Mouse (Mus musculus) ES-Bruce4 (cell line): Measurements from ENCODE around the gene Il17d. TPM values are rescaled to one million over a fixed set of nuclear protein-coding genes. Genes with fewer than 3 reads are reported as not detected.
A peak's percentile ranks its signal among the peaks of the same experiment; 100 is the strongest.

Experiments
- H3K27ac ChIP-seq: 2 replicates; pipeline ENCODE4 v1.5.1; 2012; ENCODE audit warnings: low read length, inconsistent platforms; ENCODE audit not compliant: insufficient read depth
- H3K27me3 ChIP-seq: 2 replicates; pipeline ENCODE4 v1.6.1; 2012; ENCODE audit warnings: mild to moderate bottlenecking, low read length, inconsistent platforms; ENCODE audit not compliant: control insufficient read depth, poor library complexity, insufficient read depth, severe bottlenecking
- H3K36me3 ChIP-seq: 2 replicates; pipeline ENCODE4 v1.6.1; 2012; ENCODE audit warnings: inconsistent platforms, mild to moderate bottlenecking, low read length, moderate library complexity; ENCODE audit not compliant: control insufficient read depth, poor library complexity, insufficient read depth, severe bottlenecking
- H3K4me1 ChIP-seq: one replicate; pipeline ENCODE4 v1.8.1; 2011; ENCODE audit warnings: low read length; ENCODE audit not compliant: control insufficient read depth, insufficient read depth
- H3K4me3 ChIP-seq: 2 replicates; pipeline ENCODE4 v1.5.1; 2011; ENCODE audit warnings: low read depth, mild to moderate bottlenecking, low read length
- H3K9ac ChIP-seq: 2 replicates; pipeline ENCODE4 v1.6.1; 2012; ENCODE audit warnings: low read depth, mild to moderate bottlenecking, inconsistent platforms; ENCODE audit not compliant: poor library complexity, severe bottlenecking
- H3K9me3 ChIP-seq: replicated peaks from 2 replicates; pipeline ENCODE4 v1.6.1; 2012; ENCODE audit warnings: mild to moderate bottlenecking, low read length, inconsistent platforms; ENCODE audit not compliant: control insufficient read depth, poor library complexity, insufficient read depth, severe bottlenecking
- CTCF ChIP-seq: IDR thresholded peaks from one replicate; pipeline ENCODE4 v1.8.1; 2011; ENCODE audit warnings: low read depth, low read length
- EP300 ChIP-seq: IDR thresholded peaks from 2 replicates; pipeline ENCODE4 v1.6.1; 2011; ENCODE audit warnings: low read depth, low read length; ENCODE audit not compliant: insufficient read depth
- POLR2A ChIP-seq: IDR thresholded peaks from one replicate; pipeline ENCODE4 v1.8.1; 2011; ENCODE audit warnings: low read length; ENCODE audit not compliant: insufficient read depth
- polyA plus RNA-seq: library from polyadenylated mRNA; stranded (reverse); fragments of >200 nt; gene quantifications from 2 replicates; pipeline ENCODE4 v1.2.4, GENCODE M21; 2011; ENCODE audit warnings: low read depth; ENCODE audit not compliant: missing spikeins, insufficient read depth, insufficient read length

Gene Il17d
- polyA plus RNA-seq, 1 experiment = 1.4 TPM

DNA sequence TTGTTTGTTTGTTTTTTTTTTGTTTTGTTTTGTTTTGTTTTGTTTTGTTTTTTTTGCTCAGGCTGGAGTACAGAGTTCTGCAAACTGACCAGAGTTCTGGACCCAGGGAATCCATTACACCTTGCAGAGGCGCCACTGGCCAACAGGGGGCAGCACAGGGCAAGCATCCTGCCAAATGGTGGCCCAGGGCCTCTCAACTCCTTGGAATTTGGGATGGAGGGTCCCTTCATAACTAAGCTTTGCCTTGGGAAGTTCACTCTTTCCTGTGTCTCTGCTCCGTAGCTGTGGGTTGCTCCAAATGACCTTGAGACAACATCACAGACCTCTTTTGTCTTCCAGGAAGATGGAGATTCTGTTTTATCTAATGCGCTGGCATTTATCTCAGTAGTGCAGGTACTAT is 8.6 kb downstream of the Il17d start:
- H3K4me1 ChIP-seq = peaks cover 23% of the 10 kb centered on the region
- no peaks in the 10 kb centered on the region for H3K36me3 ChIP-seq
- H3K27ac ChIP-seq = no peak overlapping the region
- H3K4me3 ChIP-seq = no peak overlapping the region
- no peak overlapping the region for H3K9ac ChIP-seq
- no peaks in the 10 kb centered on the region for H3K27me3 ChIP-seq
- no peak for TF ChIP-seq POLR2A
- peak; percentile 93 for TF ChIP-seq CTCF
- no peak for TF ChIP-seq EP300
- no peaks in the 10 kb centered on the region for H3K9me3 ChIP-seq

DNA sequence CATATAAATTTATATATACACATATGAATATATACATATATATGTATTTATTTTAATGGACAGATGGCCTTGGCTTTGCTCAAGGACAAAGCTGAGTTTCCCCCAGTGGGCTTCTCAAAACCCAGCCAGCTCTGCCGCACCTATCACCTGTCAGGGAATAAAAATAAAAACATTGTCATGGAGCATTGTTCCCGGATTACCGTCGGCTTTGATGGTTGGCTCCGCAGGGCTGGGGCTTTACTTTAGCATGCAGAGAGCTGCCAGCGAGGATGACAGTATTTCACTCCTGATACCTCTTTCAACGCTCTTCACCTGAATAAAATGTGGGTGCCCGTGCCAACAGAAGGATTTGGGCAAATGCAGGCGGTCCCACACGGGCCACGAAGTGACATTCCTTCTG is 9.3 kb downstream of the Il17d start:
- Histone ChIP-seq H3K9ac (no peak overlapping the region), H3K27ac (no peak overlapping the region), H3K9me3 (no peaks in the 10 kb centered on the region), H3K4me3 (no peak overlapping the region), H3K27me3 (no peaks in the 10 kb centered on the region), H3K4me1 (peaks cover 20% of the 10 kb centered on the region), H3K36me3 (no peaks in the 10 kb centered on the region)
- TF ChIP-seq CTCF (no peak), POLR2A (no peak), EP300 (no peak)

DNA sequence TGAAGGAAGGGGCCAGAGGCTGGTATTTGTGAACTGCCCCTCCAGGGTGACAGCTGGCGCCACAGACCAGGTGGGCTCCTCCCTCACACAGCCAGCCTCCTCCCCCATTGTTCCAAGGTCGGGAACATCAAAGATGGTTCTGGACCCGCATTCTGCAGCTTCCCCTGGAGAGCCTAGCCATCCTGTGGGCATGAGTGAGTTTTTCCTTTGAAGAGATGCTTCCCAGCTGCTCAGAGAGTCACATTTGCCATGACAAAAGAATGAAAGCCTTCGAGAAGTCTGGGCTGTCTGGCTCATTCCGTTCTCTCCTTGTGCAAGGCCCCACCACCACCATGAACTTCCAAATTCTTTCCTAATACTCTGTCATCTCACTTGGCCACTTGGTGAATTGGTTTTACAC is 9.8 kb downstream of the Il17d start:
- Histone ChIP-seq H3K27ac (no peak overlapping the region), H3K36me3 (no peaks in the 10 kb centered on the region), H3K9ac (no peak overlapping the region), H3K27me3 (no peaks in the 10 kb centered on the region), H3K9me3 (no peaks in the 10 kb centered on the region), H3K4me3 (no peak overlapping the region), H3K4me1 (peaks cover 19% of the 10 kb centered on the region)
- no peak for TF ChIP-seq CTCF
- peak; percentile 76 for TF ChIP-seq EP300

DNA sequence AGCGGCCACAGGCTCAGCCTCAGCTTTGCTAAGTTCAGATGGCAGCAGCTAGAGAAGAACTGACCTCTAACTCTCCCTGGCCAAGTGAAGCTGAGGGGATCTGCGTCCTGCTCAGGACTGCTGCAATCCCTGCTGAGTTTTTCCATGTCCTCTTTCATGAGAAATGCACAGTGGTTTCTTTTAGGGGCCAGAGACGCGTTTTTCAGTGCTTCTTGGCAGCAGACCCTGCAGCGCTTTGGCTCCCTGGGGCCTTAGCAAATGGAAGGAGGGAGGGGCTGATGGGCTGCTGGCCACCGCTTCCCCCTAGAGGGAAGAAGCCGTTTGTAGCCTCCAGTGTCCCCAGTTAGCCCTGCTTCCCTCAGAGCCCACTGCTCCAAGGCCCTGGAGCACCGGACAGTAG is 10.4 kb downstream of the Il17d start:
- Histone ChIP-seq H3K9me3 (no peaks in the 10 kb centered on the region), H3K9ac (no peak overlapping the region), H3K27ac (no peak overlapping the region), H3K4me1 (peaks cover 17% of the 10 kb centered on the region), H3K36me3 (no peaks in the 10 kb centered on the region), H3K4me3 (no peak overlapping the region), H3K27me3 (no peaks in the 10 kb centered on the region)
- TF ChIP-seq CTCF (no peak), EP300 (no peak), POLR2A (no peak)

DNA sequence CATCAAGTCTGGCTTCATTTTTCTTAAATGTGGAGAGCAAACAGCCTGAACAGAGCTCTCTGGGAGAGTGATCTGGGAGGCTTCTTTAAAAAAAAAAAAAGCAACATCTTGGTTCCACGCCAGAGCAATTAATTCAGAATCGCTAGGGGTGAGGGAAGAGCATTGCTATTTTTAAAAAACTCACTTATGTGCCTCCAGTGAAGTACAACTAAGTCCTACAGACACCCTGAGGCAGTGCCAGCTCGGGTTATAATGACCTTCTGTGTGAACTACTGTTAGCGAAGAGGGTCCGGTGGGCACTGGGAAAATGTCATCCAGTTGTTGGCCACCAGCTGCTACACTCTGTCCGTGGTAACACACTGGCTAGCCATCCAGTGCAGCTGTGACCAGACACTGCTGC is 11.1 kb downstream of the Il17d start:
- no peaks in the 10 kb centered on the region for H3K9me3 ChIP-seq
- H3K4me3 ChIP-seq = no peak overlapping the region
- no peak overlapping the region for H3K9ac ChIP-seq
- peaks cover 17% of the 10 kb centered on the region for H3K4me1 ChIP-seq
- no peaks in the 10 kb centered on the region for H3K36me3 ChIP-seq
- H3K27me3 ChIP-seq = no peaks in the 10 kb centered on the region
- no peak for TF ChIP-seq POLR2A
- TF ChIP-seq CTCF = no peak
- TF ChIP-seq EP300 = no peak
- H3K27ac ChIP-seq = no peak overlapping the region

DNA sequence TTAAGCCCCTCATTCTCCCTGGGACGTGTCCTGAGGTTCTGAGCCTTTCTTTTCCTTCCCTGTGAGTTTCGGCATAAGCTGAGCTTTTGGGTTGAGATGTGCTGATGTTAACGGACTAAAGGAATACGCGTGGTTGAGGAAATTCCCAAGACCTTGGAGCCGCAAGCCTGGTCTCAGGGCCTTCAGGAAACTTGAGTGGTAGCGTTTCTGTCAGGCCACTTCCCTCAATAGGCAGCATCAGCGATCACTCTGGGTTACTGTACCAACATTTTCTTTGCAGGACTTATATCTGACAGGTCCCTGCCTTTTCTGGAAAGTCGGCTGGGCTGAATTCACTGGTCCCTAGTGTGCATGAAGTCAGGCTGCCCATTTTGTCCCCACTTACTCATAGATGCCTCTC is 12.2 kb downstream of the Il17d start:
- no peaks in the 10 kb centered on the region for H3K27me3 ChIP-seq
- no peak overlapping the region for H3K27ac ChIP-seq

More for the DNA sequence above, 12.2 kb downstream of the Il17d start:
- no peak for TF ChIP-seq EP300
- TF ChIP-seq POLR2A = no peak
- no peak for TF ChIP-seq CTCF
- Histone ChIP-seq H3K9me3 (no peaks in the 10 kb centered on the region), H3K4me3 (no peak overlapping the region), H3K36me3 (no peaks in the 10 kb centered on the region), H3K9ac (no peak overlapping the region), H3K4me1 (peaks cover 17% of the 10 kb centered on the region)
